17 mouse cellular contexts compared by ENCODE assay signal in genomic region chr2:91408031-91408430, GRCm38 (mm10). TPM values are rescaled to one million over a fixed set of nuclear protein-coding genes. Genes with fewer than 3 reads are reported as not detected.
"Had no signal": no experiment of that assay in that cellular context is flagged by ENCODE, and none has a peak within 500 bp of the region (broad histone marks: within the 10 kb centered on the region; RNA-seq: fewer than 3 reads in every experiment).

No protein-coding gene starts in this region.

- ATAC-seq: liver, postnatal 0 days; midbrain, embryonic 16.5 days had no signal

- H3K27ac ChIP-seq: liver, embryonic 15.5 days; lung, embryonic 15.5 days; midbrain, embryonic 10.5 days; midbrain, embryonic 12.5 days; neural tube, embryonic 12.5 days had no signal

- H3K36me3 ChIP-seq: liver, embryonic 15.5 days; lung, embryonic 15.5 days; midbrain, embryonic 10.5 days; midbrain, embryonic 12.5 days; neural tube, embryonic 12.5 days had no signal

- H3K4me2 ChIP-seq: liver, embryonic 15.5 days; lung, embryonic 15.5 days; midbrain, embryonic 12.5 days; neural tube, embryonic 12.5 days had no signal

- H3K9me3 ChIP-seq: liver, embryonic 15.5 days; lung, embryonic 15.5 days; midbrain, embryonic 10.5 days; midbrain, embryonic 12.5 days; neural tube, embryonic 12.5 days had no signal

- H3K27me3 ChIP-seq: liver, embryonic 15.5 days; lung, embryonic 15.5 days; midbrain, embryonic 12.5 days; neural tube, embryonic 12.5 days had no signal

- DNase-seq: liver, postnatal 0 days; lung, adult 2 months; lung, postnatal 10 days; lung, postnatal 4 days; midbrain, embryonic 14.5 days; right cerebral cortex, postnatal 14 days; spleen, adult 18-20 months; thymus, adult 18-20 months; thymus, postnatal 14 days; thymus, postnatal 4 days had no signal

- H3K4me1 ChIP-seq: liver, embryonic 15.5 days; midbrain, embryonic 12.5 days had no signal

- H3K9ac ChIP-seq: liver, embryonic 15.5 days; liver, postnatal 0 days; lung, embryonic 15.5 days; midbrain, embryonic 12.5 days; neural tube, embryonic 12.5 days had no signal

- H3K4me3 ChIP-seq: liver, embryonic 15.5 days; lung, embryonic 15.5 days; midbrain, embryonic 10.5 days; midbrain, embryonic 12.5 days; neural tube, embryonic 12.5 days had no signal

RNA-seq across cellular contexts. Expression of gene Lrp4, which starts 49.3 kb away (rescaled TPM):
- total RNA-seq: megakaryocyte-erythroid progenitor cell, adult 5-6 weeks had no signal
